In genomic region chr2:118307561-118307960, GRCm38 (mm10) we compare ENCODE assay signal across 7 mouse cellular contexts. TPM values are rescaled to one million over a fixed set of nuclear protein-coding genes. Genes with fewer than 3 reads are reported as not detected.
DNase-seq lines count a peak whose midpoint lies in the region; ATAC-seq and TF ChIP-seq lines count a peak whose summit lies in the region.

No protein-coding gene starts in this region.

- TF ChIP-seq CTCF in heart, adult 2 months (IDR thresholded peaks at IDR 0.05), result no peak

- TF ChIP-seq EP300 in heart, adult 2 months (IDR thresholded peaks at IDR 0.05; ENCODE audit: insufficient read depth, low read depth, low read length), result no peak

- H3K4me1 ChIP-seq in intestine, embryonic 16.5 days (ENCODE audit: control insufficient read depth, insufficient read depth, low read length), result no peaks in the 10 kb centered on the region
- H3K4me1 ChIP-seq in heart, adult 2 months (ENCODE audit: control insufficient read depth, insufficient read depth, low read length), result no peaks in the 10 kb centered on the region

- no peak overlapping the region for H3K4me3 ChIP-seq in intestine, embryonic 16.5 days (ENCODE audit: low read length)
- H3K4me3 ChIP-seq in heart, adult 2 months, result no peak overlapping the region

- ATAC-seq in intestine, embryonic 16.5 days, result peak; percentile 56; the same call in 1 of the 2 replicates
- peak; percentile 81 for ATAC-seq in neutrophil, adult 5-6 weeks (ENCODE audit: extremely low read depth, insufficient number of reproducible peaks, low FRiP score, poor library complexity, severe bottlenecking)

- DNase-seq in lung, postnatal 25 days (ENCODE audit: low spot score), result peak; percentile 7
- DNase-seq in lung, postnatal 14 days, result no peak
- DNase-seq in cerebellum, adult 11 months, result peak; percentile 74
- no peak for DNase-seq in thymus, postnatal 10 days (ENCODE audit: low spot score in 2 of 2)
- no peak for DNase-seq in heart, adult 2 months

- no peak for TF ChIP-seq POLR2A in heart, adult 2 months (IDR thresholded peaks at IDR 0.05; ENCODE audit: insufficient read depth, low read depth, low read length)

- no peaks in the 10 kb centered on the region for H3K36me3 ChIP-seq in intestine, embryonic 16.5 days (ENCODE audit: control insufficient read depth, insufficient read depth, low read length)
- H3K36me3 ChIP-seq in heart, adult 2 months (ENCODE audit: control insufficient read depth, insufficient read depth, low read length), result no peaks in the 10 kb centered on the region

- H3K9me3 ChIP-seq in intestine, embryonic 16.5 days (ENCODE audit: control insufficient read depth, low read length), result no peaks in the 10 kb centered on the region

- no peaks in the 10 kb centered on the region for H3K27me3 ChIP-seq in intestine, embryonic 16.5 days (replicated peaks; ENCODE audit: control insufficient read depth, insufficient read depth, low read length)
- no peaks in the 10 kb centered on the region for H3K27me3 ChIP-seq in heart, adult 2 months (ENCODE audit: control insufficient read depth, insufficient read depth, low read length)

- H3K9ac ChIP-seq in intestine, embryonic 16.5 days (ENCODE audit: low read depth, low read length), result no peak overlapping the region
- H3K9ac ChIP-seq in heart, adult 2 months (ENCODE audit: low read depth, low read length), result no peak overlapping the region

- 61% methylated on average over 8 of the region's 8 CpGs for WGBS in intestine, embryonic 16.5 days
- WGBS in heart, adult 2 months, result 61% methylated on average over 8 of the region's 8 CpGs

- H3K4me2 ChIP-seq in intestine, embryonic 16.5 days (ENCODE audit: low read depth, low read length), result no peak overlapping the region

- H3K27ac ChIP-seq in intestine, embryonic 16.5 days (ENCODE audit: low read length), result no peak overlapping the region
- H3K27ac ChIP-seq in heart, adult 2 months, result no peak overlapping the region

- intact Hi-C loops in heart, adult 2 months (cut with DNase I), result no loop called here

- H3K79me2 ChIP-seq in heart, adult 2 months (replicated peaks; ENCODE audit: control insufficient read depth, insufficient read depth, low read length), result no peaks in the 10 kb centered on the region

RNA-seq across cellular contexts. Expression of gene Fsip1, which starts 50.8 kb away (rescaled TPM):
- 0.07 and 0.17 TPM in 2 replicates for polyA plus RNA-seq in intestine, embryonic 16.5 days (2015; fragmentation: Nextera tagmentation; extraction: Ambion mirVana)
- total RNA-seq in neutrophil, adult 5-6 weeks (2017), result 3.1 and 3.9 TPM in 2 replicates
- total RNA-seq in heart, adult 2 months (2021), result not detected
- polyA plus RNA-seq in heart, adult 2 months (2012; rRNA removed), result 0.06 TPM in 1 of 2 replicates, not detected in the other

Comparison
In these comparisons a context has a peak if more than half of its experiments do, and no peak if none do; other contexts are left out.
1. DNase-seq: peak in lung, postnatal 25 days (single experiment) and cerebellum, adult 11 months (single experiment); none in lung, postnatal 14 days (single experiment), thymus, postnatal 10 days (0 of 2) and heart, adult 2 months (0 of 2).